Mouse (Mus musculus): ENCODE measurements around the gene Ehd4. TPM values are rescaled to one million over a fixed set of nuclear protein-coding genes. Genes with fewer than 3 reads are reported as not detected.

Ehd4 gene
- total RNA-seq, 2 experiments from 2014 or later: 377 to 459 TPM

- intact Hi-C loops (cut with DNase I): no loop called here
- DNase-seq (ENCODE audit: low spot score): no peak
Measured at GRCm38 (mm10) chr2:120147364-120147763, 7.0 kb downstream of the Ehd4 start.

- intact Hi-C loops (cut with DNase I): no loop called here
Measured at GRCm38 (mm10) chr2:120146543-120146942, 7.9 kb downstream of the Ehd4 start.

DNA sequence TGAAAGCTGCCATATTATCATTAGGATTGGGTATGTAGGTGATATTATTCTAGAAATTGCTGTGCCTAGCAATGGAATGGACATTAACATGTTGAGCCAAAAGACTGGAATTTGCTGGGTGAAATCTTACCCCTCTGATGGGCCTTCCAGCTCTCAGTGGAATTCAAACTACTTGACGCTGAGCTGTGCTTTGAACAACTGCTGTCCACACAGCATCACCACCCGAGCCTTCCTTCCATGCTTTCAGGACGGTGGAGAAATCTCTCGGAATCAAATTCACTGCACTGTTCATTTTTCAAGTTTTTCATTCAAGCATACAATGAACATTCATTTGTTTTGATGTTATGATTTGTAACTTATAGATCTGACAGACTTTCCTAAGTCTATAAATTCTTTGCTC, 10.0 kb downstream of the Ehd4 start:
- intact Hi-C loops (cut with DNase I): no loop called here
- no peak for DNase-seq (ENCODE audit: low spot score)

More at GRCm38 (mm10) chr2:120146543-120146942, 7.9 kb downstream of the Ehd4 start:
- no peak for DNase-seq (ENCODE audit: low spot score)

- intact Hi-C loops (cut with DNase I): no loop called here
Measured at GRCm38 (mm10) chr2:120142336-120142735, 12.1 kb downstream of the Ehd4 start.

GRCm38 (mm10) chr2:120141671-120142070, 12.7 kb downstream of the Ehd4 start:
- intact Hi-C loops (cut with DNase I): no loop called here

More at GRCm38 (mm10) chr2:120142336-120142735, 12.1 kb downstream of the Ehd4 start:
- DNase-seq (ENCODE audit: low spot score): no peak

DNA sequence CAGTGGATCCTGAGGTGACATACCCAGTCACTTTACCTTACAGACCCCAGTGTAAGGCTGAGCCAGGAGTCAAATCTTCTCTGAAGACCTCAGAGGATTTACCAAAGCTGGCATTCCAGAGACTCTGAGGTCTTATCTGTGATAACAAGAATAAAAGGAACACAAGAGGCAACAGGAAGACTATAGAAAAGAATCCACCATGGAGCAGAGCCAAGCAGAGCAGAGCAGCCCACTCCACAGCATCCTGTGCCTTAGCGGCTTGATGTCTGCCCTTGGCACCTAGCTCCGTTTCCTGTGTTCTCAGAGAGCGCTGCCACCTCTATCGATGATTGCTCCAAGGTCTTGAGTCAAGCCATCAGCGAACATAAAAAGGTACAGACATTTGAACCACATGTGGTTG, 14.1 kb downstream of the Ehd4 start:
- DNase-seq (ENCODE audit: low spot score): no peak

More at GRCm38 (mm10) chr2:120141671-120142070, 12.7 kb downstream of the Ehd4 start:
- DNase-seq (ENCODE audit: low spot score): no peak

DNA sequence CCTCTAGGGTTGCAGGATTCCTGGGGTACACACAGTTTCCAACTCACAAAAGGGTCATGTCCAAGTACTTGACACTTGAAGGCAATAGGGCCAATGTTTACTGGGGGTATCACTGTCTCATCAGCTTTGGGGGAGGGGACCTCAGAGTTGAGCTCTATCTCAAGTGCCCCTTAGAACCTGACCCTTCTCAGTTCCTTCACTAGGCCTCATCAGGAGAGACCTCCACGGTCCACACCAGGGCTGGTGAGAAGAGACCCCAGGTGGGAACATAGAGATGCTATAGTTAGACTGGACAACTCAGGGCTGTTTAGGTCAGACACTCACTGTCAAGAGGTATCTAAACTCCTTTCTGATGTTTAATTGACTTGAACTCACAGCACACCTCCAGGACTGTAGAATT, 15.3 kb downstream of the Ehd4 start:
- DNase-seq (ENCODE audit: low spot score): no peak
- intact Hi-C loops (cut with DNase I): no loop called here

More for the DNA sequence above, 14.1 kb downstream of the Ehd4 start:
- intact Hi-C loops (cut with DNase I): no loop called here

DNA sequence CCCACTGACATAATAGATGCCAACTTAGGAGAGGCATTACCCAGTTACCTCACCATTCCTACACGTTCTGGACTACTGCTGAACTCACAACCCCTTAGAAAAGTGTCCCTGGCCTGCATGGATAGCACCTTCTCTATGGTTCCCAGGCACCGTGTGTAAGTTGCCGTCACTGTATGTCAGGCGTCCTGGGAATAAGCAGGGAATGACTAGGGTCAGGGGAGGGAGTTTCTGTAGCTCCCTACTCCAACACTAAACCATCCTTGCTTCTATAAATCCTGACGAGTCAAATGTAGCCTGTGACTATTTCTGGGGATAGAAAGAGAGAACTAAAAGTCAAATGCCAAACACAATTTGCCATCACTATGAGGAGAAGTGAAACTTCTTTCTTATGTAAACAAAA, 17.1 kb downstream of the Ehd4 start:
- intact Hi-C loops (cut with DNase I): no loop called here
- DNase-seq (ENCODE audit: low spot score): no peak

- peak; percentile 30 for DNase-seq (ENCODE audit: low spot score)
Measured at GRCm38 (mm10) chr2:120134453-120135075, 19.8 kb downstream of the Ehd4 start.

DNA sequence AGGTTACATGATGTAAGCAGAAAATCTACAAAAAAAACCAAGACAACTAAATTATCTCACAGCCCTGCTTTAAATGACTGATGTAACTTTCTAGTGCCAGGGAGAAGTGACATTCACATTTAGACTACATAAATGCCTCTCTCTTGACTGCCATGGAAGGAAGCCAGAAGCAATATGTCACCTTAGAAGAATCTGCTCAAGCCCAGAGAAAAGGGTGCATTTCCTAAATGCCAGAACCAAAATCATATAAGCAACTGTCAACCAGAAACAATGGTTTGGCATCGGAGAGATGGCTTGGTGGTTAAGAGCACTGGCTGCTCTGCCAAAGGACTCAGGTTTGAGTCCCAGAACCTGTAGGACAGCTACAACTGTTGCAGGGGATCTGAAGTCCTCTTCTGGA, 22.5 kb downstream of the Ehd4 start:
- intact Hi-C loops (cut with DNase I): no loop called here
- no peak for DNase-seq (ENCODE audit: low spot score)

More at GRCm38 (mm10) chr2:120134453-120135075, 19.8 kb downstream of the Ehd4 start:
- intact Hi-C loops (cut with DNase I): no loop called here

GRCm38 (mm10) chr2:120129252-120129908, 25.0 kb downstream of the Ehd4 start:
- DNase-seq (ENCODE audit: low spot score): no peak
- intact Hi-C loops (cut with DNase I): loop anchor here (2.0 kb wide), 1 partner anchor 27 kb away; no protein-coding TSS in a partner anchor

DNA sequence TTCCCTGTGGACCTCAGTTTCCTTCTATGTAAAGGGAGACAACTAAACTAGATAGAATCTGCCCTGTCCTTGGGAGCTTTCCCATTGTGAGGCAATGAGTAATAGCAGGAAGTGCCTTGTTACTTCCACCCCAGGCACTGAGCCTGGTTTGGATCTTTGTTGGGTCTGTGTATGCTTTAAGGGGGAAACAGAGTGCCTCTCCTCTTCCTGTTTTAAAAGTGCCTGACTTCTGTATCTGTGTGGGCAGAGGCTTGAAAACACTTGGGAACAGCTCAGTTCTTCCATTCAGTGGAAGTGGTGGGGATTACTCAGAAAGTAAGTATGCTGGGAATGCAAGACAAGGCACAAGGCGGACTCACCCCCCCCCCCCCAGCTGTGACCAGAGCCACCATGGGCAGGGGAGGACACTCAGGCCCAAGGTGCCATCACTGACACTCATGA, 25.8 kb downstream of the Ehd4 start:
- peak; percentile 39 for DNase-seq (ENCODE audit: low spot score)
- intact Hi-C loops (cut with DNase I): loop anchor here (2.0 kb wide), 1 partner anchor 26 kb away; no protein-coding TSS in a partner anchor

- no peak for DNase-seq (ENCODE audit: low spot score)
- intact Hi-C loops (cut with DNase I): loop anchor here (2.0 kb wide), 1 partner anchor 25 kb away; no protein-coding TSS in a partner anchor
Measured at GRCm38 (mm10) chr2:120128011-120128410, 26.4 kb downstream of the Ehd4 start.

- no peak for DNase-seq (ENCODE audit: low spot score)
- intact Hi-C loops (cut with DNase I): no loop called here
Measured at GRCm38 (mm10) chr2:120126901-120127300, 27.5 kb downstream of the Ehd4 start.

- intact Hi-C loops (cut with DNase I): no loop called here
- DNase-seq (ENCODE audit: low spot score): peak; percentile 19
Measured at GRCm38 (mm10) chr2:120126408-120126807, 28.0 kb downstream of the Ehd4 start.

DNA sequence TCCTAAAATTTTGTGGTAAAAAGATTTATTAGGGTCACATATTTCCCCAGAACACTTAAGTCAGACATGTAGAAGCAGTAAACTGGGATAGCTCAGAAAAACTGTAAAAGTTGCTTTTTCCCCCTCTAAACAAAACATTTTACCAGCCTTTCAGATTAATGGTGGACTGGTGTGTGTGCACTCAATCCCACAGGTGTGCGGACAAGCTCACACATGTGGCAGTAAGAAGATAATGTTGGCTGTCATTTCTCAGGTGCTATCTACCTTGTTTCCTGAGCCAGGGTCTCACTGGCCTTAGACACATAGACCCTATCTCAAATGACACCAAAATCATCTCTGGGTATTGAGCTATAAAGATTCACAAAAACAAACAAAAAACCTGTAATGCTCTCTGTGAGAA, 28.9 kb downstream of the Ehd4 start:
- DNase-seq (ENCODE audit: low spot score): no peak
- intact Hi-C loops (cut with DNase I): no loop called here

DNA sequence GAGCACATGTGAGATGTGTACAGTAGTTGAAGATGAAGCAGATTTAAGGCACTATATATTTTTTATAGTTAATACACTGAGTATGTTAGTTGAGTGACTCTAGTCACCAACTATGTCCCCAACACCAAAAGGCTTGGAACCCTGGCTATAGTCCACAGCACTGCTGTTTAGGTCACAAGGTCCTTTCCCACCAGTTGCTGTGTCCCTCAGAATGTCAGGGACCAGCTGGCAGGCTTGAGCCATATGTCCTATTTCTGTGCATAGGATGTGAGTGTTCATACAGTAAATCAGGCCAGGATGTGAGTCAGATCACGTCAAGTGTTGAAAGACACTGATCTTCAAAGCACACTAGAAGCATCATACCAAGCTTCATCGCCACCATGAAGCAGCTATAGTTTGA, 29.5 kb downstream of the Ehd4 start:
- no peak for DNase-seq (ENCODE audit: low spot score)
- intact Hi-C loops (cut with DNase I): no loop called here

DNA sequence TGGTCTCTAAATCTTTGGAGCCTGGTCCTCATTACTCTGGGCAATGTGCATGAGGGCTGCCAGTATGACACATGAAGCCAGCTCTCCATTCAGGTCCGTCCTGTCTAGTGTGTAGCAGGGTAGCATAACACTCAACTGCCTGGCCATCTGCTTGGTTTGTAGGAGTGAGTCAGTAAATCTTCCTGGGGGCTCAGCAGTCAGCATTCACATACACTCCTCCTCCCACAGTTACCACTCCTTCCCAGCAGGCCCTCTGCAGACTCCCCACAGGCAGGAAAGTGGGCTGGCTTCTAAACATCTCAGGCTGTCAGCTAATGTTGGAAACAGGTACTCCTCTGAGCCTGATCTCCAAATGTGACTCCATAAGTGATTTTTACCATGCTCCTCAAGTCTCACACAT, 30.3 kb downstream of the Ehd4 start:
- DNase-seq (ENCODE audit: low spot score): no peak
- intact Hi-C loops (cut with DNase I): no loop called here

GRCm38 (mm10) chr2:120122983-120123382, 31.4 kb downstream of the Ehd4 start:
- DNase-seq (ENCODE audit: low spot score): no peak
- intact Hi-C loops (cut with DNase I): loop anchor here (2.0 kb wide), 1 partner anchor 28 kb away; no protein-coding TSS in a partner anchor

DNA sequence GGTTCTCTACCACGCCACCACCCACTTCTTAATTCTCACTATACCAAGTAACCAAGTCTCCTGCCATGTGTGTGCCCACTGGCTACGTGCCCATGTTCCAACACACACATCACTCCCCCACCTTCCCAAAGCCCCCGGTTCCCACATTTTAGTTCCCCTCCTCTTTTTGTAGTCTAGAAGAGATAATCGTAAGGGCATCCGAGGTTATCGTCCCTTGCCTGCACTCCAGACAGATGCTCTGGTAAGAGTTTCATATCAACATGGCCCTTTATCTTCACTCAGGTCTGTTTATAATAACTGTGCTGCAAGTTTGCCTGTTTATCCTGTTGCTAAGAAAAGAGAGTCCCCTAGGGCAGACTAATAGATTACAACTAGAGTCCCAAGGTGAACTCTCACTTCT, 37.1 kb downstream of the Ehd4 start:
- no peak for DNase-seq (ENCODE audit: low spot score)
- intact Hi-C loops (cut with DNase I): no loop called here

- intact Hi-C loops (cut with DNase I): no loop called here
- DNase-seq (ENCODE audit: low spot score): no peak
Measured at GRCm38 (mm10) chr2:120116362-120116761, 38.0 kb downstream of the Ehd4 start.
